Mouse (Mus musculus): ENCODE measurements around the gene Susd4. TPM values are rescaled to one million over a fixed set of nuclear protein-coding genes. Genes with fewer than 3 reads are reported as not detected.

The Susd4 gene
- total RNA-seq (2012; rRNA removed), result not detected in 2 replicates
- total RNA-seq (2014; rRNA removed), result not detected in 2 replicates
- polyA plus RNA-seq (2012; ENCODE audit: insufficient read length, low read depth), result not detected in 2 replicates

GRCm38 (mm10) chr1:182763716-182764461, at the start of gene Susd4:
Gene Susd4, plus strand, starts transcription at chr1:182763860.
- H3K9ac ChIP-seq (ENCODE audit: insufficient read depth, low read depth), result no peak within 1 kb of the TSS
- no peak for DNase-seq (ENCODE audit: extremely low read depth)

GRCm38 (mm10) chr1:182714236-182714935, 49.3 kb upstream of the Susd4 start:
- Histone ChIP-seq H3K79me2 (replicated peaks; ENCODE audit: control insufficient read depth, extremely low read depth, insufficient read depth, poor library complexity, severe bottlenecking) (no peaks in the 10 kb centered on the region), H3K27me3 (replicated peaks) (no peaks in the 10 kb centered on the region), H3K9ac (ENCODE audit: insufficient read depth, low read depth) (no peak overlapping the region), H3K4me2 (ENCODE audit: insufficient read depth, low read depth, poor library complexity, severe bottlenecking) (no peak overlapping the region), H3K27ac (ENCODE audit: insufficient read depth, low read depth) (no peak overlapping the region), H3K36me3 (replicated peaks in 1 of 2; ENCODE audit: control insufficient read depth in 1 of 2, insufficient read depth in 1 of 2, low read length in 1 of 2) (no peaks in the 10 kb centered on the region), H3K4me1 (ENCODE audit: control insufficient read depth in 1 of 2, insufficient read depth in 2 of 2) (0 out of 4 replicates have a peak, but pooled peaks cover 0 to 2% of the 10 kb centered on the region in 2 experiments), H3K9me3 (replicated peaks; ENCODE audit: low read length) (no peaks in the 10 kb centered on the region), H3K4me3 (replicated peaks in 1 of 3; ENCODE audit: low read depth in 2 of 3, low read length in 2 of 3, poor library complexity in 1 of 3) (no peak overlapping the region)
- TF ChIP-seq MXI1 (IDR thresholded peaks at IDR 0.05; ENCODE audit: low read depth, low read length) (no peak), TCF12 (IDR thresholded peaks at IDR 0.05; ENCODE audit: low read depth, low read length) (no peak), MAX (IDR thresholded peaks at IDR 0.05; ENCODE audit: low read length) (no peak), ZNF384 (IDR thresholded peaks at IDR 0.05; ENCODE audit: low read depth, low read length) (no peak), SMC3 (IDR thresholded peaks at IDR 0.05; ENCODE audit: low read depth, low read length) (no peak), POLR2A (IDR thresholded peaks at IDR 0.05; ENCODE audit: low read depth, low read length) (no peak), USF2 (conservative IDR thresholded peaks at IDR 0.05; ENCODE audit: low read depth, low read length) (no peak)
- in situ Hi-C loops (cut with MboI; ENCODE audit: low pct_ligation_motif_present, low pct_unique_long_range_greater_than_20kb, low sequenced_read_pairs), result no loop called here
- no peak for DNase-seq (ENCODE audit: extremely low read depth)
- dilution Hi-C loops (cut with MboI; ENCODE audit: extremely low pct_ligation_motif_present, extremely low pct_unique_long_range_greater_than_20kb, low sequenced_read_pairs), result no loop called here

More at GRCm38 (mm10) chr1:182763716-182764461, at the start of gene Susd4:
- Histone ChIP-seq H3K4me3 (replicated peaks in 1 of 3; ENCODE audit: low read depth in 2 of 3, low read length in 2 of 3, poor library complexity in 1 of 3) (no peak within 1 kb of the TSS), H3K36me3 (replicated peaks in 1 of 2; ENCODE audit: control insufficient read depth in 1 of 2, insufficient read depth in 1 of 2, low read length in 1 of 2) (no peaks in the 10 kb centered on the region), H3K4me1 (ENCODE audit: control insufficient read depth in 1 of 2, insufficient read depth in 2 of 2) (no peaks in the 10 kb centered on the region), H3K27ac (ENCODE audit: insufficient read depth, low read depth) (no peak within 1 kb of the TSS), H3K27me3 (replicated peaks) (peaks cover 5% of the 10 kb centered on the region), H3K9me3 (replicated peaks; ENCODE audit: low read length) (peaks cover 4% of the 10 kb centered on the region), H3K4me2 (ENCODE audit: insufficient read depth, low read depth, poor library complexity, severe bottlenecking) (no peak within 1 kb of the TSS), H3K79me2 (replicated peaks; ENCODE audit: control insufficient read depth, extremely low read depth, insufficient read depth, poor library complexity, severe bottlenecking) (no peaks in the 10 kb centered on the region)
- in situ Hi-C loops (cut with MboI; ENCODE audit: low pct_ligation_motif_present, low pct_unique_long_range_greater_than_20kb, low sequenced_read_pairs), result no loop called here
- dilution Hi-C loops (cut with MboI; ENCODE audit: extremely low pct_ligation_motif_present, extremely low pct_unique_long_range_greater_than_20kb, low sequenced_read_pairs), result no loop called here
- TF ChIP-seq USF2 (conservative IDR thresholded peaks at IDR 0.05; ENCODE audit: low read depth, low read length) (no peak), TBP (conservative IDR thresholded peaks at IDR 0.05; ENCODE audit: low read depth, low read length) (no peak), RCOR1 (conservative IDR thresholded peaks at IDR 0.05; ENCODE audit: low read depth, low read length) (no peak), KAT2A (IDR thresholded peaks at IDR 0.05; ENCODE audit: insufficient replicate concordance, low read length) (no peak), UBTF (IDR thresholded peaks at IDR 0.05; ENCODE audit: low read depth, low read length) (no peak), CHD2 (IDR thresholded peaks at IDR 0.05; ENCODE audit: low read length) (no peak), EP300 (IDR thresholded peaks at IDR 0.05; ENCODE audit: low read length) (no peak), BHLHE40 (IDR thresholded peaks at IDR 0.05; ENCODE audit: low read depth, low read length) (no peak), E2F4 (IDR thresholded peaks at IDR 0.05; ENCODE audit: insufficient replicate concordance, low read depth, low read length) (no peak), PAX5 (IDR thresholded peaks at IDR 0.05; ENCODE audit: low read length) (no peak), MXI1 (IDR thresholded peaks at IDR 0.05; ENCODE audit: low read depth, low read length) (no peak), POLR2A (IDR thresholded peaks at IDR 0.05; ENCODE audit: low read depth, low read length) (no peak), POLR2AphosphoS2 (IDR thresholded peaks at IDR 0.05; ENCODE audit: low read depth, low read length) (no peak), MAZ (IDR thresholded peaks at IDR 0.05; ENCODE audit: low read depth, low read length) (no peak)

Measured in CH12.LX (cell line).